Mouse (Mus musculus): ENCODE measurements around the gene Zswim8. TPM values are rescaled to one million over a fixed set of nuclear protein-coding genes. Genes with fewer than 3 reads are reported as not detected.

Gene Zswim8
- polyA plus RNA-seq, 1 experiment from 2014 or later = 21.6 TPM

DNA sequence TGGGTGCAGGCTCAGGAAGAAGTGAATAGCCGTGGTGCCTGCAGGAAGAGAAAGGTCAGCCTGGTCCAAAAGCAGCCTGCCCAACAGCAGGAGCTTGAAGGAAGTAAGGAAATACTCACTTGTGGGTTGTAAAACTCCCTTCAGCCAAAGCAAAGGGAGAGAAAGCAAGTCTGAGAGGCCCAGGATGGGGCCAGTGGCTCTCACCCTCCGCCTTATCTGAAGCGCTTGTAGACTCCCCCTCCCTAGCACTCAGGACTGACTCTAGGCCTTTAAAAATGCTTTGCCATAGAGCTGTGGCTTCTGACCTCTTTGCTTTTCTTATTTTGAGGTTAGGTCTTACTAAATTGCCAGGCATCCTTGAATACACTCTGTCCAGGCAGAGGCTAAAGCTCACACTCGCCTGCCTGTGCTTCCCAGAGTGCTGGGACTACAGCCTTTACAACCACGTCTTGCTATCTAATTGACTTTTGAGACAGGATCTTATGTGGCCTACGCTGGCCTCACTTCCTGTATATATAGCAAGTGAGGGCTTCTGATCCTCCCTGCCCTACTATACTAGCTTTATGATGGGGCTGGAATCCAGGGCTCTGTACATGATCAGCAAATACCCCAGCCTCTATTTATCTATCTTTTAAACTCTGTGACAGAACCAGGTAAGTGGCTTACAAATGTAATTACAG, 18.4 kb downstream of the Zswim8 start:
- Histone ChIP-seq H3K36me3 (replicated peaks; ENCODE audit: control insufficient read depth, insufficient read depth, low read depth, low read length) (peaks cover 15% of the 10 kb centered on the region), H3K27ac (replicated peaks; ENCODE audit: low read depth, low read length) (no peak overlapping the region), H3K4me2 (ENCODE audit: low read depth, low read length) (no peak overlapping the region), H3K9ac (replicated peaks; ENCODE audit: low read length) (no peak overlapping the region), H3K4me1 (ENCODE audit: control insufficient read depth, insufficient read depth, low read length) (no peaks in the 10 kb centered on the region), H3K9me3 (replicated peaks; ENCODE audit: control insufficient read depth, low read length) (no peaks in the 10 kb centered on the region), H3K27me3 (ENCODE audit: control insufficient read depth, insufficient read depth, low read length) (no peaks in the 10 kb centered on the region), H3K4me3 (ENCODE audit: low read depth, low read length) (no peak overlapping the region)
- no peak for ATAC-seq (replicated peaks; ENCODE audit: insufficient number of reproducible peaks, low FRiP score, low TSS enrichment, low read depth)
- DNase-seq (ENCODE audit: low spot score) = no peak
- WGBS = 77% methylated on average over 6 of the region's 6 CpGs

DNA sequence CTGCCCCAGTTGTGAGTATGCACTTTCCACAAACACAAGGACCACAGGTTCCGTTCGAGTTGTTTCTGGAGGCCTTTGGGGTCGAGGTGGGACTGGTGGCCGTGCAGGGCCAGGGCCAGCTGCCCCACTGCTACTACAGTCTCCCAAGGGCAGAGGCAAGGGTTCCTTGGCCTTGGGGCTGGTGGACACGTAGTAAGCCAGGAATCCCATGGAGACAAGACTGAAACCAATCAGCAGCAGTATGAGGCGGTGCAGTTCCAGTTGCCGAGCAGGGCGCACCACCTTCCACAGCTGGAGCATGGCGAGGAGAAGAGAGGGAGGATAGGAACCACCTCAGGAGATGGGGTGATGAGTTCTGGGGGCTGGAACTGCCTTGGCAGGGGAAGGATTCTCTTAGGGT, 22.5 kb downstream of the Zswim8 start:
- H3K4me3 ChIP-seq (ENCODE audit: low read depth, low read length) = no peak overlapping the region
- H3K4me1 ChIP-seq (ENCODE audit: control insufficient read depth, insufficient read depth, low read length) = no peaks in the 10 kb centered on the region
- H3K36me3 ChIP-seq (replicated peaks; ENCODE audit: control insufficient read depth, insufficient read depth, low read depth, low read length) = peaks cover 9% of the 10 kb centered on the region
- H3K4me2 ChIP-seq (ENCODE audit: low read depth, low read length) = no peak overlapping the region
- ATAC-seq (replicated peaks; ENCODE audit: insufficient number of reproducible peaks, low FRiP score, low TSS enrichment, low read depth) (no peak), DNase-seq (ENCODE audit: low spot score) (no peak)
- 93% methylated on average over 9 of the region's 9 CpGs for WGBS
- H3K27me3 ChIP-seq (ENCODE audit: control insufficient read depth, insufficient read depth, low read length) = no peaks in the 10 kb centered on the region
- H3K9me3 ChIP-seq (replicated peaks; ENCODE audit: control insufficient read depth, low read length) = no peaks in the 10 kb centered on the region
- H3K27ac ChIP-seq (replicated peaks; ENCODE audit: low read depth, low read length) = no peak overlapping the region
- H3K9ac ChIP-seq (replicated peaks; ENCODE audit: low read length) = no peak overlapping the region

- ATAC-seq (replicated peaks; ENCODE audit: insufficient number of reproducible peaks, low FRiP score, low TSS enrichment, low read depth) = no peak
- H3K9me3 ChIP-seq (replicated peaks; ENCODE audit: control insufficient read depth, low read length) = no peaks in the 10 kb centered on the region
- H3K36me3 ChIP-seq (replicated peaks; ENCODE audit: control insufficient read depth, insufficient read depth, low read depth, low read length) = peaks cover 11% of the 10 kb centered on the region
- 93% methylated on average over 9 of the region's 9 CpGs for WGBS
- no peak overlapping the region for H3K4me3 ChIP-seq (ENCODE audit: low read depth, low read length)
- no peak for DNase-seq (ENCODE audit: low spot score)
- H3K27me3 ChIP-seq (ENCODE audit: control insufficient read depth, insufficient read depth, low read length) = no peaks in the 10 kb centered on the region
- H3K9ac ChIP-seq (replicated peaks; ENCODE audit: low read length) = no peak overlapping the region
- no peak overlapping the region for H3K4me2 ChIP-seq (ENCODE audit: low read depth, low read length)
- no peaks in the 10 kb centered on the region for H3K4me1 ChIP-seq (ENCODE audit: control insufficient read depth, insufficient read depth, low read length)
- H3K27ac ChIP-seq (replicated peaks; ENCODE audit: low read depth, low read length) = no peak overlapping the region
Observed at GRCm38 (mm10) chr14:20730853-20731602, 23.7 kb downstream of the Zswim8 start.

GRCm38 (mm10) chr14:20733041-20733951, 25.9 kb downstream of the Zswim8 start:
- Histone ChIP-seq H3K9ac (replicated peaks; ENCODE audit: low read length) (peak overlapping the region; percentile 92), H3K9me3 (replicated peaks; ENCODE audit: control insufficient read depth, low read length) (no peaks in the 10 kb centered on the region), H3K27me3 (ENCODE audit: control insufficient read depth, insufficient read depth, low read length) (no peaks in the 10 kb centered on the region), H3K4me2 (ENCODE audit: low read depth, low read length) (peak overlapping the region; percentile 90), H3K36me3 (replicated peaks; ENCODE audit: control insufficient read depth, insufficient read depth, low read depth, low read length) (peaks cover 11% of the 10 kb centered on the region), H3K27ac (replicated peaks; ENCODE audit: low read depth, low read length) (peak overlapping the region; percentile 84), H3K4me3 (ENCODE audit: low read depth, low read length) (peak overlapping the region; percentile 86), H3K4me1 (ENCODE audit: control insufficient read depth, insufficient read depth, low read length) (no peaks in the 10 kb centered on the region)
- DNase-seq (ENCODE audit: low spot score) (peak; percentile 12), ATAC-seq (replicated peaks; ENCODE audit: insufficient number of reproducible peaks, low FRiP score, low TSS enrichment, low read depth) (no peak)
- 52% methylated on average over 12 of the region's 12 CpGs for WGBS

GRCm38 (mm10) chr14:20733952-20734774, 26.8 kb downstream of the Zswim8 start, which contains the start of gene Ndst2:
Gene Ndst2, minus strand, starts transcription at chr14:20734562.
- no peaks in the 10 kb centered on the region for H3K9me3 ChIP-seq (replicated peaks; ENCODE audit: control insufficient read depth, low read length)
- H3K4me3 ChIP-seq (ENCODE audit: low read depth, low read length) = peak within 1 kb of the TSS; percentile 86
- H3K27me3 ChIP-seq (ENCODE audit: control insufficient read depth, insufficient read depth, low read length) = no peaks in the 10 kb centered on the region
- peak within 1 kb of the TSS; percentile 90 for H3K4me2 ChIP-seq (ENCODE audit: low read depth, low read length)
- H3K27ac ChIP-seq (replicated peaks; ENCODE audit: low read depth, low read length) = peak within 1 kb of the TSS; percentile 84
- peak within 1 kb of the TSS; percentile 92 for H3K9ac ChIP-seq (replicated peaks; ENCODE audit: low read length)
- ATAC-seq (replicated peaks; ENCODE audit: insufficient number of reproducible peaks, low FRiP score, low TSS enrichment, low read depth) (peak; percentile 98), DNase-seq (ENCODE audit: low spot score) (peak; percentile 94)
- H3K4me1 ChIP-seq (ENCODE audit: control insufficient read depth, insufficient read depth, low read length) = no peaks in the 10 kb centered on the region
- under 1% methylated on average over 72 of the region's 81 CpGs for WGBS
- H3K36me3 ChIP-seq (replicated peaks; ENCODE audit: control insufficient read depth, insufficient read depth, low read depth, low read length) = peaks cover 10% of the 10 kb centered on the region

GRCm38 (mm10) chr14:20735052-20735451, 27.7 kb downstream of the Zswim8 start:
- Histone ChIP-seq H3K27me3 (ENCODE audit: control insufficient read depth, insufficient read depth, low read length) (no peaks in the 10 kb centered on the region), H3K9ac (replicated peaks; ENCODE audit: low read length) (no peak overlapping the region), H3K36me3 (replicated peaks; ENCODE audit: control insufficient read depth, insufficient read depth, low read depth, low read length) (peaks cover 3% of the 10 kb centered on the region), H3K9me3 (replicated peaks; ENCODE audit: control insufficient read depth, low read length) (no peaks in the 10 kb centered on the region), H3K4me2 (ENCODE audit: low read depth, low read length) (no peak overlapping the region), H3K27ac (replicated peaks; ENCODE audit: low read depth, low read length) (no peak overlapping the region), H3K4me1 (ENCODE audit: control insufficient read depth, insufficient read depth, low read length) (no peaks in the 10 kb centered on the region), H3K4me3 (ENCODE audit: low read depth, low read length) (no peak overlapping the region)
- no peak for ATAC-seq (replicated peaks; ENCODE audit: insufficient number of reproducible peaks, low FRiP score, low TSS enrichment, low read depth)
- 77% methylated on average over 2 of the region's 2 CpGs for WGBS
- DNase-seq (ENCODE audit: low spot score) = no peak

DNA sequence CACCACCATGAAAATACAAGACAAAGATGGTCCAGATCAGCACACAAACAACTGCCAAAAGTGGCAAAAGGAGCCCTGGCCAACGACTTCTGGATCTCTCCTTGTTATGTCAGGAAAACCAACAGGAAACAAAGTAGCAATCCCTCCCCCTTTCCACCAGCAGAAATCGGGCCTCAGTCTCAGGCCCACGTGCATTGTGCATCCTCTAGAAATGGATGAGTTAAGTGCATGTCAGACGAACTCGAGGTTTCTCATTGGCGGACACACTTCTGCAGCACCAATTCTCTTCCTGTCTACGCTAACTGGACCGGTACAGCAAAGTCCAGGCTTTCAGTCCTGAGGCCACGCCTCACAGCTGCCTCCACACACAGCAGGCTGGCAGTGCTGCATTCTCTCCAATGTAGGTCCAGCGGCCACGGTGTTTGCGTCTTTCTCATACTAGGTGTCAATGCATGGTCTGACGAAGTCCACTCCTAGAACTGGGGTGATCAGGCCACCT, 28.6 kb downstream of the Zswim8 start:
- Histone ChIP-seq H3K27me3 (ENCODE audit: control insufficient read depth, insufficient read depth, low read length) (no peaks in the 10 kb centered on the region), H3K4me1 (ENCODE audit: control insufficient read depth, insufficient read depth, low read length) (no peaks in the 10 kb centered on the region), H3K27ac (replicated peaks; ENCODE audit: low read depth, low read length) (no peak overlapping the region), H3K9me3 (replicated peaks; ENCODE audit: control insufficient read depth, low read length) (no peaks in the 10 kb centered on the region), H3K4me3 (ENCODE audit: low read depth, low read length) (no peak overlapping the region), H3K36me3 (replicated peaks; ENCODE audit: control insufficient read depth, insufficient read depth, low read depth, low read length) (peaks cover 2% of the 10 kb centered on the region), H3K4me2 (ENCODE audit: low read depth, low read length) (no peak overlapping the region), H3K9ac (replicated peaks; ENCODE audit: low read length) (no peak overlapping the region)
- WGBS = 90% methylated on average over 13 of the region's 13 CpGs
- ATAC-seq (replicated peaks; ENCODE audit: insufficient number of reproducible peaks, low FRiP score, low TSS enrichment, low read depth) (no peak), DNase-seq (ENCODE audit: low spot score) (no peak)
